Mouse (Mus musculus) liver, embryonic 16.5 days (tissue): ENCODE measurements at regions not wholly inside any gene's neighbourhood (a gene's known extent, or its start where the extent isn't known, plus 50 kb on each side); places are given as distances from the start of the nearest gene placed in this dataset.

Experiments
- ATAC-seq: fragments of 200-750 bp; cut with Nextera tagmentation; 2 replicates; pipeline ENCODE4 v1.8.0; 2017; ENCODE audit warnings: low read depth, mild to moderate bottlenecking, moderate number of reproducible peaks, moderate library complexity
- H3K27ac ChIP-seq: fragments of 300-500 bp; sonication (generic); 2 replicates; pipeline ENCODE4 v1.5.1; 2014; ENCODE audit warnings: mild to moderate bottlenecking, low read length
- H3K27me3 ChIP-seq: fragments of 300-500 bp; sonication (generic); 2 replicates; pipeline ENCODE4 v1.6.1; 2014; ENCODE audit warnings: low read depth, low read length, mixed read lengths; ENCODE audit not compliant: control insufficient read depth, insufficient read depth
- H3K36me3 ChIP-seq: fragments of 300-500 bp; sonication (generic); 2 replicates; pipeline ENCODE4 v1.6.1; 2014; ENCODE audit warnings: mild to moderate bottlenecking; ENCODE audit not compliant: control insufficient read depth, insufficient read depth
- H3K4me1 ChIP-seq: fragments of 300-500 bp; sonication (generic); 2 replicates; pipeline ENCODE4 v1.6.1; 2014; ENCODE audit warnings: low read depth, low read length, mixed read lengths; ENCODE audit not compliant: control insufficient read depth
- H3K4me2 ChIP-seq: fragments of 300-500 bp; sonication (generic); 2 replicates; pipeline ENCODE4 v1.6.1; 2014; ENCODE audit warnings: low read depth, low read length, mixed read lengths
- H3K4me3 ChIP-seq: fragments of 300-500 bp; sonication (generic); 2 replicates; pipeline ENCODE4 v1.5.1; 2014; ENCODE audit warnings: low read depth, mild to moderate bottlenecking, low read length
- H3K9ac ChIP-seq: fragments of 300-500 bp; sonication (generic); 2 replicates; pipeline ENCODE4 v1.6.1; 2014; ENCODE audit warnings: low read depth, low read length
- H3K9me3 ChIP-seq: fragments of 300-500 bp; sonication (generic); replicated peaks from 2 replicates; pipeline ENCODE4 v1.6.1; 2016; ENCODE audit warnings: low read length; ENCODE audit not compliant: control insufficient read depth
- WGBS: fragments of 180-500 bp; shearing (Covaris S2); extraction: QIAGEN DNeasy Blood & Tissue Kit; methylation state at CpG from one replicate; pipeline ENCODE4 v1.1.7; 2014; ENCODE audit not compliant: insufficient replicate concordance; 5-methylcytosine and 5-hydroxymethylcytosine counted together

DNA sequence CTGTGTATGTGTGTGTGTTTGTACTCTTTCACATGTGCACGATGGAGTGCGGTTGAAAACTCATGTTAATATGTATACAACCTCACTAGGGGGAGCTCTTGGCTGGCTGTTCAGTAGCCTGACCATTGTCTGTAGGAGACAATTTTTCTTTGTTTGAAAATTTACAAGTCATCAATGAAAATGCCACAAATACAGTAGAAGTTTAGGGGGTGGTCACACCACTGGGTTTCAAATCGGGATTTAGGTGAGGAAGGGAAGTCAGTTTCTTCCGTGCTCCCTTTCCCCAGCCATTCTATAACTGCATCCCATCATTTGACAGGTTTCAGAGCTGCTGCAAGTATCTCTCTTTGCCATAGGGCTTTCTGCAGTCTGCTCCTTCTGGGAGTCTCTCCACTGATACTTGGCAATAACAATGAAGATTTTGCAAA, 366.9 kb upstream of the Fam92a start:
- Histone ChIP-seq H3K9ac (no peak overlapping the region), H3K4me3 (no peak overlapping the region), H3K4me1 (no peaks in the 10 kb centered on the region), H3K4me2 (no peak overlapping the region), H3K36me3 (no peaks in the 10 kb centered on the region), H3K27ac (no peak overlapping the region), H3K9me3 (no peaks in the 10 kb centered on the region), H3K27me3 (no peaks in the 10 kb centered on the region)
- WGBS = 16% methylated on average over 4 of the region's 4 CpGs
- ATAC-seq = no peak

DNA sequence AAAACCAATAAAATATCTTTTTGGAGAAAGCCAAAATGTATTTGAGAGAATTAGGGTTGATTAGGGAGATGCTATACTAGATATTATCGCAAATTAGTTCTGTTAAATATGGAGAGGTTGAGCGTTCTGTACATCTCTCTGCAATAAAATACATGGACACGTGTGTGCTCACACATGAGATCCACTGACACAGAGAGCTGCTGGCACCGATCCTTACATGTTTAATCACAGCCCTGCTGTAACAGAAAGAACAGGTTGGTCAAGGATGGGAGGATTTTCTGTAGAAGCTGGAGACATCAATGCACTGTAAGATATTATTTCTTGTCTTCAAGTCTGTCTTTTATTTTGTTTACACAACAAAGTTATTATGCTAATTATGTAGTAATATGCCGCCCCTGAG, 366.2 kb upstream of the Fam92a start:
- no peak overlapping the region for H3K27ac ChIP-seq
- no peaks in the 10 kb centered on the region for H3K27me3 ChIP-seq
- no peak overlapping the region for H3K9ac ChIP-seq
- H3K36me3 ChIP-seq = no peaks in the 10 kb centered on the region
- 54% methylated on average over 5 of the region's 5 CpGs for WGBS
- no peak overlapping the region for H3K4me2 ChIP-seq
- H3K4me3 ChIP-seq = no peak overlapping the region
- no peaks in the 10 kb centered on the region for H3K9me3 ChIP-seq
- H3K4me1 ChIP-seq = no peaks in the 10 kb centered on the region
- no peak for ATAC-seq

DNA sequence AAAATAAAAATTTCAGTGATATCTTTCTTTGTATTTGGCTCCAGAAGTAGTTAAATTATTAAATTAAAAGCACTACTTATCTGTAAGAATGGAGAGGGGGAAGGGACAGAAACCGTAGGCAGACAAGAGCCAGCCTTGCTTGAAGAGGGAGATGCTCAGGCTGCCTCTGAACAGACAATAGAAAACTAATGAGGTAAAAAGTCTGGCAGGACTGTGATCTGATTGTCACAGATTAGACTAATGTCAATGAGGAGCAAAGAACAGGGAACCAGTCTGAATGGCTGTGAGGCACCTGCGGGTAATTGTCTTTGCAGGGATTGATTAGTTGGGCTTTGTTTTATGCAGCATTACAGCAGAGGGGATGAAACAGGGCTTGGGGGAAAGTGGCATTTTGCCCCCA, 362.3 kb upstream of the Fam92a start:
- Histone ChIP-seq H3K4me2 (no peak overlapping the region), H3K4me1 (no peaks in the 10 kb centered on the region), H3K36me3 (no peaks in the 10 kb centered on the region), H3K27me3 (no peaks in the 10 kb centered on the region), H3K4me3 (no peak overlapping the region), H3K9me3 (no peaks in the 10 kb centered on the region), H3K27ac (no peak overlapping the region), H3K9ac (no peak overlapping the region)
- 34% methylated on average over 2 of the region's 2 CpGs for WGBS
- ATAC-seq = no peak

DNA sequence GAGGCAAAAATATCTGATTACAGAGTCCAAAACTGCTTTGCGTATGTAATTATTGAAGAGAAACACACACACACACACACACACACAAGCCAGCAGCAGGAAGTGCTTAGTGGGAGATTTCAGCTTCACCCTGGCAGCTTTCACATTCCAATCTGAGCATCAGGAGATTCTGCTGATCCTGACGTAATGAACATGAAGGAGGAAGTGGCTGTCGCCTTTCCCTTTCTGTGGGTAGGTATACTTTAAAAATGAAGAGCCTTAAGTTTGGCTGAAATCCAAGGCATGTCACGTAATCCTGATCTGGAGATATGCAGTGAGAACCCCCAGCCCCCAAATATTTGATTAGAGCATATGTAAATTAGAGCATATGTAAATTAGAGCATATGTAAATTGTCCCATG, 361.1 kb upstream of the Fam92a start:
- 31% methylated on average over 4 of the region's 4 CpGs for WGBS
- ATAC-seq = no peak
- no peak overlapping the region for H3K4me2 ChIP-seq
- H3K4me3 ChIP-seq = no peak overlapping the region
- H3K9me3 ChIP-seq = no peaks in the 10 kb centered on the region
- no peaks in the 10 kb centered on the region for H3K27me3 ChIP-seq
- no peak overlapping the region for H3K27ac ChIP-seq
- H3K9ac ChIP-seq = no peak overlapping the region
- H3K4me1 ChIP-seq = no peaks in the 10 kb centered on the region
- H3K36me3 ChIP-seq = no peaks in the 10 kb centered on the region

DNA sequence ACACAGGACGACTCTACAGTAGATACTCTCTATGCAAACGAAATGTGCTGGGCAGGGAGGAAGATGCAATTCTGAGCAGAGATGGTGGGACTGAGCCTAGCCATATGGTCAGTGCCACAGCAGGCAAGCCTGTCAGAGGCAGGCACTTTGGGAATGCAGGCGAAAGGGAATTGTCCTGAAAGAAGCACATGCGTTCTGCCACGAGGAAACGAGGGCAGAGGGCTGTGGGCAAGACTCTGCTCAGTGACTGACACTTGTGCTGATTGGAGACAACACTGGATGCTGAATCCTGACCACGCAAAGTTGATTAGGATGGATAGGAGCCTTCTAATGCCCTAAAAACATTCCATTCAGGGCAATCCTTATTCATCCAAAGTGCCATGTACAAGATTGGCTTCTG, 350.5 kb upstream of the Fam92a start:
- WGBS = 54% methylated on average over 7 of the region's 7 CpGs
- H3K9ac ChIP-seq = no peak overlapping the region
- H3K4me2 ChIP-seq = no peak overlapping the region
- no peaks in the 10 kb centered on the region for H3K9me3 ChIP-seq
- no peaks in the 10 kb centered on the region for H3K27me3 ChIP-seq
- no peaks in the 10 kb centered on the region for H3K4me1 ChIP-seq
- ATAC-seq = no peak
- H3K27ac ChIP-seq = no peak overlapping the region
- no peaks in the 10 kb centered on the region for H3K36me3 ChIP-seq
- H3K4me3 ChIP-seq = no peak overlapping the region

DNA sequence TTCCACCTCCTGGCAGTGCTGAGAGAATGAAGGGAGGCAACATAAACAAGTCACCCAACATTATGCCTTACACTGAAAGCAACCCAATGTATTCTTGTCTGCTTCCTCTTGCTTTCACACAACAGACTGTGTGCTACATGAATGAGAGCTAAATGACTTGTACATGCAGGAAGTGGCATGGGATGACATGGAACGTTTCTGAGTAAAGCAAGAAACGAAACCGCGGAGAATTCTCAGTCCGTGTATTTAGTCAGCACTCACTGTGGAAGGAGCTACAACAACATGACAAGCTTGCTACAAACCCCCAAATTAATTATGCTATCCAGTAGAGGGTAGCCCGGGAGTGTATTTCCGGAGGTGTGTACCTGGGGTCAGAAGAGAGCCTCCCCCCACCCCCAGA, 349.4 kb upstream of the Fam92a start:
- H3K9me3 ChIP-seq = no peaks in the 10 kb centered on the region
- H3K27me3 ChIP-seq = no peaks in the 10 kb centered on the region
- H3K4me1 ChIP-seq = no peaks in the 10 kb centered on the region
- no peak overlapping the region for H3K4me3 ChIP-seq
- no peaks in the 10 kb centered on the region for H3K36me3 ChIP-seq
- no peak overlapping the region for H3K9ac ChIP-seq
- no peak overlapping the region for H3K4me2 ChIP-seq
- H3K27ac ChIP-seq = no peak overlapping the region
- no peak for ATAC-seq
- 70% methylated on average over 7 of the region's 7 CpGs for WGBS

DNA sequence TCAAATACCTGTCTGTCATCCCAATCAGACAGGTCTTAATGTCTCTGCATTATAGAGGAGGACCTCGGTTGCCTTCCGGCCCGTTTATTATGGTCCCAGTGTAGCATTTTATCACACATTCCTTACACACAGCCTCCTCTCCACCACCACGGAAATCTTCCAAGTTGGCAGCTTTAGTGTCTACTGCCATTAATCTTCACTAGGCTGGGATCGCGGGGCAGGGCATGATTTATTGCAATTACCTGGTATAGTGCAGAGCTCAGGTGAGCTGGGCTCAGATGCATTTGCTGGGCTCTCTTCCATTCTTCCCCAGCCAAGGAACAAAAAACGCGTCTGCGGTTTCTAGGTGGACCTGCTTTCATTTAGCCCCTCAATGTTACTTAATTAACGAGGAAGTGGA, 344.7 kb upstream of the Fam92a start:
- Histone ChIP-seq H3K27me3 (no peaks in the 10 kb centered on the region), H3K9me3 (no peaks in the 10 kb centered on the region), H3K27ac (no peak overlapping the region), H3K4me3 (no peak overlapping the region), H3K9ac (no peak overlapping the region), H3K4me2 (no peak overlapping the region), H3K36me3 (no peaks in the 10 kb centered on the region), H3K4me1 (no peaks in the 10 kb centered on the region)
- WGBS = 66% methylated on average over 10 of the region's 10 CpGs
- no peak for ATAC-seq

DNA sequence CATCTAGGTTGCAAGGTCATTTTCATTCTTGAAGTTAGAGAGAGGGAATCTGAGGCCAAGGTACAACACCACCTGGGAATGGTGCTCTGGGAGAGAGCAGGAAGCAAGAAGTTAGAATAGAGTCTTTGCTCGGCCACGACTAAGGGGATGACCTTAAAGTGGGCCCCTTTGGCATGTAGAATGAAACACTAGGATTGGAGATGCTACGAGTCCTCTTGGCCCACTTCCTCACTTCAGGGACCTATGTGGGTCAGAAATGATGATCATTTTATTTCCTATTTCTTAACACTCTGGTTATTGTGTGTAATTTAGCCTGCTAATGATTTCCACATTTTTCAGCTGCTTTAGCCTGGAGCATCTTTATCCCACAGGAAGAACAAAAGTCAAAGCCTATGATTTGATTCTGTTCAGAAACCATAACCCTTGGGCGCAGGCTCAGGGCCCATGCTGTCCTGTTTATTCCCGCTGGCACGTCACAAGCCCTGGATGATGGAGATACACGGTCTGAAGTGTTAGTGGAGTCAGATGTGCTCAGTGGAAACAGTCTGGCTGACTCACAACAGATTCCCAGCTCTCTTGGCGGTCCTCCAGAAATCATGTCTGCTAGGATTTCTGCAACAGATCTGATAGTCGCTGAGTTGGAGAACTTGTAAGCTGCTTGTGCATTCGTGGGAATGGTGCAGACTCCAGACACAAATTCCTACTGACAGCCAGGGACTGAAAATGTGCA, 340.0 kb upstream of the Fam92a start:
- no peaks in the 10 kb centered on the region for H3K27me3 ChIP-seq
- no peak overlapping the region for H3K4me3 ChIP-seq
- no peak for ATAC-seq
- no peaks in the 10 kb centered on the region for H3K4me1 ChIP-seq
- no peaks in the 10 kb centered on the region for H3K36me3 ChIP-seq
- H3K9me3 ChIP-seq = no peaks in the 10 kb centered on the region
- H3K27ac ChIP-seq = no peak overlapping the region
- no peak overlapping the region for H3K4me2 ChIP-seq
- no peak overlapping the region for H3K9ac ChIP-seq
- 61% methylated on average over 10 of the region's 10 CpGs for WGBS

DNA sequence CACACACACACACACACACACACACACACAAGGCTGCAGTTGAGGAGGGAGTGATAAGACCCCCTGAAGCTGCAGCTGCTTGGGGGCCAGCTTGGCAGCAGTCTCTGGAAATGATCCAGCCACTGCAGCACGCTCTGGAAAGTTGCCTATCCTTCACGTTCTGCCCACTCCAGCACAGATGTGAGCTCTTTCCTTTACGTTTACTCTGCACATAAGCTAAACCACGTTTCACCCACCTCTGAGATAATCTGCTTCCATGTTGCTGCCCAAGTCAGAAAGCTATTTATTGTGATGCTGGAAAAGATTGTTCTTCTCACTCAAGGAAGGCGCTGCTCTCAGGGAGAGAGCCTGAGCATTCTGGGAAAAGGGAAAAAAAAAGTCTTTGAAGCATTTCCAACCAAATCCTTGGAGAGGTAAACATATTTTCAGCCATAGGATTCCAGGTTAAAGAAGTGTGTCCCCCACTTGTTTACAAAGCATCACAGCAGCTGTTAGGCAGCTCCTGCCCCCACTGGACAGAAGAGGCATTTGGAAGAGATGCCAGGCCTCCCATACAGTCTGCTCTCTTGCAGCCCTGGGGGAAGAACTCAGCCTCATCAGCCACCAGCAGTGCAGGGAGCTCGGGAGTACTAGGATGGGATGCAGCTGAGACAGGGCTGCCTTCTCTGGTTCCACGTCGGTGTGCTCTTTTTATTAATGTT, 335.2 kb upstream of the Fam92a start:
- 43% methylated on average over 8 of the region's 8 CpGs for WGBS
- H3K4me2 ChIP-seq = no peak overlapping the region
- H3K27ac ChIP-seq = no peak overlapping the region

More for the DNA sequence above, 335.2 kb upstream of the Fam92a start:
- Histone ChIP-seq H3K9ac (no peak overlapping the region), H3K4me1 (no peaks in the 10 kb centered on the region), H3K36me3 (no peaks in the 10 kb centered on the region), H3K4me3 (no peak overlapping the region), H3K9me3 (no peaks in the 10 kb centered on the region), H3K27me3 (no peaks in the 10 kb centered on the region)
- ATAC-seq = no peak
